Mouse (Mus musculus) ES-Bruce4 (cell line): ENCODE results near the gene BC048403. TPM values are rescaled to one million over a fixed set of nuclear protein-coding genes. Genes with fewer than 3 reads are reported as not detected.

ENCODE experiments used
- H3K27ac ChIP-seq: 2 replicates; pipeline ENCODE4 v1.5.1; 2012; ENCODE audit warnings: low read length, inconsistent platforms; ENCODE audit not compliant: insufficient read depth
- H3K27me3 ChIP-seq: 2 replicates; pipeline ENCODE4 v1.6.1; 2012; ENCODE audit warnings: mild to moderate bottlenecking, low read length, inconsistent platforms; ENCODE audit not compliant: control insufficient read depth, poor library complexity, insufficient read depth, severe bottlenecking
- H3K36me3 ChIP-seq: 2 replicates; pipeline ENCODE4 v1.6.1; 2012; ENCODE audit warnings: inconsistent platforms, mild to moderate bottlenecking, low read length, moderate library complexity; ENCODE audit not compliant: control insufficient read depth, poor library complexity, insufficient read depth, severe bottlenecking
- H3K4me1 ChIP-seq: one replicate; pipeline ENCODE4 v1.8.1; 2011; ENCODE audit warnings: low read length; ENCODE audit not compliant: control insufficient read depth, insufficient read depth
- H3K4me3 ChIP-seq: 2 replicates; pipeline ENCODE4 v1.5.1; 2011; ENCODE audit warnings: low read depth, mild to moderate bottlenecking, low read length
- H3K9ac ChIP-seq: 2 replicates; pipeline ENCODE4 v1.6.1; 2012; ENCODE audit warnings: low read depth, mild to moderate bottlenecking, inconsistent platforms; ENCODE audit not compliant: poor library complexity, severe bottlenecking
- H3K9me3 ChIP-seq: replicated peaks from 2 replicates; pipeline ENCODE4 v1.6.1; 2012; ENCODE audit warnings: mild to moderate bottlenecking, low read length, inconsistent platforms; ENCODE audit not compliant: control insufficient read depth, poor library complexity, insufficient read depth, severe bottlenecking
- CTCF ChIP-seq: IDR thresholded peaks from one replicate; pipeline ENCODE4 v1.8.1; 2011; ENCODE audit warnings: low read depth, low read length
- EP300 ChIP-seq: IDR thresholded peaks from 2 replicates; pipeline ENCODE4 v1.6.1; 2011; ENCODE audit warnings: low read depth, low read length; ENCODE audit not compliant: insufficient read depth
- POLR2A ChIP-seq: IDR thresholded peaks from one replicate; pipeline ENCODE4 v1.8.1; 2011; ENCODE audit warnings: low read length; ENCODE audit not compliant: insufficient read depth
- polyA plus RNA-seq: library from polyadenylated mRNA; stranded (reverse); fragments of >200 nt; gene quantifications from 2 replicates; pipeline ENCODE4 v1.2.4, GENCODE M21; 2011; ENCODE audit warnings: low read depth; ENCODE audit not compliant: missing spikeins, insufficient read depth, insufficient read length

BC048403 gene
- polyA plus RNA-seq, 1 experiment = 15.9 TPM

DNA sequence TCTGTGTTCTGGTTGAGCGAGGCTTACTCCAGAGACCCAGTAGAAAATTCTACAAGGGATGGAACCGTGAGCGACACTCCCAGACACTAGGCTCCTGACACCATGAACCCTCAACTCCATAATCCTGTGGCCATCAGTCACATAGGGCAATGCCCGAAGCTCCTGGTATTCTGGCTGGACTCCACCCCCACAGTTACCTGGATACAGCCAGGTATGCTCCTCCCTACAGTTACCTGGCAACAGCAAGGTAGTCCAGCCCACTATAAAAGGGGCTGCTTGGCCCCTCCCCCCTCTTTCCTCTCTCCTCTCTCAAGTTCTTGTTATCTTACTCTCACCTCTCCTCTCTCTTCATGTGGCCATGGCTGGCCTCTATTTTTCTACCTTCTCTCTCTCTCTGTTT lies 12.6 kb upstream of the BC048403 start:
- TF ChIP-seq POLR2A = no peak
- Histone ChIP-seq H3K36me3 (no peaks in the 10 kb centered on the region), H3K27ac (no peak overlapping the region), H3K4me3 (peak overlapping the region; percentile 40), H3K9ac (no peak overlapping the region), H3K27me3 (no peaks in the 10 kb centered on the region), H3K4me1 (no peaks in the 10 kb centered on the region), H3K9me3 (0 out of 2 replicates have a peak, but pooled peaks cover 3% of the 10 kb centered on the region)

DNA sequence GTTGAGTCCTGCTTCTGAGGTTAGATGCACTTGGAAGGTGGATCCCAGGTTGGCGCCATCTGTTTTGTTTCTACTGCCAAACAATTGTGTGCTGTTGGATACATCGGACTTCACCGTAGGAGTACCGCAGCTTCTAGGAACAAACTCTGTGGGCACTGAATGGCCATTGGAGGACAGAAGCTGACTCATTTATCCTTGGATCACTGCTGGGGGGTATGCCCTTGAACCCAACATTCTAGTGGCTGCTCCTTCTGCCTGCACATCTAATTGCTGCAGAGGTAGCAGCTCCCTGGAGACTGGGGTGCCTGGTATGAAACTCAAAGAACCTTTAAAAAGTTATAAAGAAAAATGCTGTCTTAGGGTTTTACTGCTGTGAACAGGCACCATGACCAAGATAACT lies 11.5 kb upstream of the BC048403 start:
- H3K36me3 ChIP-seq = no peaks in the 10 kb centered on the region

DNA sequence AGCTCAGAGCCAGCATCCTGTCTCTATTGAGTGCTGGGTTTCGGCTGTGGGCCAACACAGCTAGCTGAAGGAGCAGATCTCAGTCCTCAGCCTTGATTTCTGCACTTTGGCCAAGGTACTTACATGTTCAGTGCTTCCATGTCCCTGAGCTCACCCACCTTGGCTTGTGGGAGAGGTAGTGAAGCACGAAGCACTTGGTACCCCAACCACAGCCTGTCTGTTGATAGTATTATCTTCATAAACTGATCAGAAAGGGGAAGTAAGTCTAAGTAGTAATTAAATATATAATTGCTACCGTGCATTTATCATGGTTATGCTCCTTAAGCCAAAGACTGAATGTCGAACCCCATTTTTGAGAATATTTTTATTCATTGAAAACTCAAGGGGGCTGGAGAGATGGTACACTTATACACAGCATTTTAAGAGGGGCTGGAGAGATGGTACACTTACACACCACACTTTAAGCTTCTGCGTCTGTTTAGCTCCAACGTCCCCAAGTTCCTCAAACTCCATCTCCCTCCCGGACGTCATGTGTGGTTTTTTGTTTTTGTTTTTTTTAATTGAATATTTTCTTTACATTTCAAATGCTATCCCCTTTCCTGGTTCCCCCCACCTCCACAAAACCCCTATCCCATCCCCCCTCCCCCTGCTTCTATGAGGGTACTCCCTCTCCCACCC lies 8.6 kb upstream of the BC048403 start:
- Histone ChIP-seq H3K4me1 (no peaks in the 10 kb centered on the region), H3K9ac (no peak overlapping the region), H3K36me3 (no peaks in the 10 kb centered on the region), H3K27ac (no peak overlapping the region), H3K9me3 (no peaks in the 10 kb centered on the region), H3K4me3 (no peak overlapping the region), H3K27me3 (no peaks in the 10 kb centered on the region)
- no peak for TF ChIP-seq CTCF
- no peak for TF ChIP-seq EP300
- TF ChIP-seq POLR2A = no peak

More for the DNA sequence above, 11.5 kb upstream of the BC048403 start:
- no peaks in the 10 kb centered on the region for H3K9me3 ChIP-seq
- no peak overlapping the region for H3K4me3 ChIP-seq
- H3K9ac ChIP-seq = no peak overlapping the region
- no peaks in the 10 kb centered on the region for H3K27me3 ChIP-seq
- H3K4me1 ChIP-seq = no peaks in the 10 kb centered on the region
- TF ChIP-seq CTCF (no peak), POLR2A (no peak), EP300 (no peak)
- no peak overlapping the region for H3K27ac ChIP-seq

DNA sequence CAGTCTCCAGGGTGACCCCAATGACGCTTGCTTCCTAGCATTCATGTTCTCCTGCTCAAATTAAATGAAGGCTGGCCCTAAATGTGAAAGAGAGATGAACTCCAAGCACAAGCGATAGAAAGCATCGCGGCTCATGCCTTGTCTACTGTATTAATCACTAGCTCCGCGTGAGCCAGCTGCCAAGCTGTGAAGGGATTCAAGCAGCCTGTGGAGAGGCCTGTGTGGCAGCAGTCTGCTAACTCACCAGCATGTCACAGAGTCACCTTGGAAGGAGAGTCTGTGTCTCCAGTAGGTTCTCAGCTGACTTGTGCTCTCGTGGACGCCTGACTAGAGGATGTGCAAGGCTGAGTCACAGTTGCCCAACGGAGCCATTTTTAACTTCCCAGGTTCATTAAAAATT lies 7.2 kb upstream of the BC048403 start:
- Histone ChIP-seq H3K4me1 (no peaks in the 10 kb centered on the region), H3K36me3 (no peaks in the 10 kb centered on the region), H3K27ac (no peak overlapping the region), H3K9me3 (no peaks in the 10 kb centered on the region), H3K4me3 (no peak overlapping the region), H3K27me3 (no peaks in the 10 kb centered on the region), H3K9ac (no peak overlapping the region)
- no peak for TF ChIP-seq CTCF
- no peak for TF ChIP-seq POLR2A
- TF ChIP-seq EP300 = no peak

DNA sequence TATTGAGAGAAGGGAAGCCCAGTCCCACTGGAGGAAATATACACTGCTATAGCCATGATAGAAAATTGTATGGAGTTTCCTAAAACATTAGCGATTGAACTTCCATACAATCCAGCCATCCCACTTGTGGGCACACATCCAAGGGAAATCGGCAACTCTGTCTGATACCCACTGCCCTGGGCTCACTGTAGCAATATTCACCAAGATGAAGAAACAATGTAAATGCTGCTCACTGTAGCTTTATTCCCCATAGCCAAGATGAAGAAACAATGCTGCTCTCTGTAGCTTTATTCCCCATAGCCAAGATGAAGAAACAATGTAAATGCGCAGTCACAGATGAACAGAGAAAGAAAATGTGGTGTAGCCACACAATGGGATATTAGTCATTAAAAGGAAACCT lies 2.5 kb upstream of the BC048403 start:
- H3K36me3 ChIP-seq = no peaks in the 10 kb centered on the region
- peaks cover 3% of the 10 kb centered on the region for H3K4me1 ChIP-seq
- no peaks in the 10 kb centered on the region for H3K9me3 ChIP-seq
- H3K9ac ChIP-seq = no peak overlapping the region
- H3K27ac ChIP-seq = no peak overlapping the region
- H3K4me3 ChIP-seq = no peak overlapping the region
- no peaks in the 10 kb centered on the region for H3K27me3 ChIP-seq
- TF ChIP-seq CTCF (no peak), POLR2A (no peak), EP300 (no peak)

DNA sequence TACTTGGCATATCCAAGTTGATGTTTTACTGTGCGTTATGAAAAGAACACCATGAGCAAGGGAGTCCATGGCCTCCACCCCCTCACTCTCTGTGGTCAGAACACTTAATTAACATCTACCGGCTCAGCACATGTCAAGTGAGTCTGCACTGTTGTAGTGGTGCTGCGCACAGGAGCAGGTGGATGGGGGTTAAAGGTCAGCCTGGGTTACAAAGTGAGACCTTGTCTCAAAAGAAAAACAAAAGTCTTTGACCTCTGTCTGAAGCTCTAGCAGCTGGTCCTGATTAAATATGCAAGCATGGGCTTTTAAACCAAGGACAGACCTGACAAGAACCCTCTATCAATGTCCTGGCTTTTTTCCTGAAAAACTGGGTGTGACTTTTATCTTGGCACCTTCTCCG lies 2.6 kb downstream of the BC048403 start:
- Histone ChIP-seq H3K36me3 (peaks cover 10% of the 10 kb centered on the region; the same call in 1 of the 2 replicates), H3K4me1 (peaks cover 3% of the 10 kb centered on the region), H3K4me3 (no peak overlapping the region), H3K9ac (no peak overlapping the region), H3K27me3 (no peaks in the 10 kb centered on the region), H3K9me3 (peaks cover 11% of the 10 kb centered on the region; the same call in 1 of the 2 replicates), H3K27ac (no peak overlapping the region)
- TF ChIP-seq EP300 = peak; percentile 72
- TF ChIP-seq CTCF = no peak
- TF ChIP-seq POLR2A = no peak
